Mouse (Mus musculus): ENCODE data around the gene Bet1. TPM values are rescaled to one million over a fixed set of nuclear protein-coding genes. Genes with fewer than 3 reads are reported as not detected.

Gene Bet1
- 75.0 and 76.7 TPM in 2 replicates for polyA plus RNA-seq (2015; fragmentation: Nextera tagmentation; extraction: Ambion mirVana)

GRCm38 (mm10) chr6:4086663-4087454 is at the start of gene Bet1:
Bet1 (minus strand) TSS chr6:4086972.
- peak; percentile 100 for ATAC-seq (ENCODE audit: insufficient number of reproducible peaks, low FRiP score, low TSS enrichment, low read depth)
- Histone ChIP-seq H3K27ac (replicated peaks) (peak within 1 kb of the TSS; percentile 65), H3K4me2 (replicated peaks) (peak within 1 kb of the TSS; percentile 52), H3K36me3 (0 out of 2 replicates have a peak, but pooled peaks cover 6% of the 10 kb centered on the region), H3K27me3 (no peaks in the 10 kb centered on the region), H3K4me1 (0 out of 2 replicates have a peak, but pooled peaks cover 3% of the 10 kb centered on the region), H3K9me3 (replicated peaks) (no peaks in the 10 kb centered on the region), H3K9ac (peak within 1 kb of the TSS; percentile 62), H3K4me3 (replicated peaks) (peak within 1 kb of the TSS; percentile 70)
- WGBS, result under 1% methylated on average over 24 of the region's 24 CpGs

GRCm38 (mm10) chr6:4132239-4132638 is 45.5 kb upstream of the Bet1 start:
- Histone ChIP-seq H3K9me3 (replicated peaks) (no peaks in the 10 kb centered on the region), H3K36me3 (no peaks in the 10 kb centered on the region), H3K9ac (no peak overlapping the region), H3K27ac (replicated peaks) (no peak overlapping the region), H3K27me3 (no peaks in the 10 kb centered on the region), H3K4me1 (no peaks in the 10 kb centered on the region), H3K4me2 (replicated peaks) (no peak overlapping the region), H3K4me3 (replicated peaks) (no peak overlapping the region)
- no peak for ATAC-seq (ENCODE audit: insufficient number of reproducible peaks, low FRiP score, low TSS enrichment, low read depth)
- 75% methylated on average over 7 of the region's 7 CpGs for WGBS

- Histone ChIP-seq H3K27me3 (no peaks in the 10 kb centered on the region), H3K27ac (replicated peaks) (no peak overlapping the region), H3K9ac (no peak overlapping the region), H3K4me2 (replicated peaks) (no peak overlapping the region), H3K4me1 (no peaks in the 10 kb centered on the region), H3K9me3 (replicated peaks) (no peaks in the 10 kb centered on the region), H3K36me3 (no peaks in the 10 kb centered on the region), H3K4me3 (replicated peaks) (no peak overlapping the region)
- WGBS, result 37% methylated on average over 2 of the region's 2 CpGs
- no peak for ATAC-seq (ENCODE audit: insufficient number of reproducible peaks, low FRiP score, low TSS enrichment, low read depth)
Observed at GRCm38 (mm10) chr6:4131149-4131548, 44.4 kb upstream of the Bet1 start.

- Histone ChIP-seq H3K36me3 (no peaks in the 10 kb centered on the region), H3K9ac (no peak overlapping the region), H3K4me2 (replicated peaks) (no peak overlapping the region), H3K4me1 (no peaks in the 10 kb centered on the region), H3K4me3 (replicated peaks) (no peak overlapping the region), H3K9me3 (replicated peaks) (no peaks in the 10 kb centered on the region), H3K27me3 (no peaks in the 10 kb centered on the region), H3K27ac (replicated peaks) (no peak overlapping the region)
- WGBS, result 56% methylated on average over 1 of the region's 1 CpGs
- ATAC-seq (ENCODE audit: insufficient number of reproducible peaks, low FRiP score, low TSS enrichment, low read depth), result no peak
Observed at GRCm38 (mm10) chr6:4118611-4119010, 31.8 kb upstream of the Bet1 start.

GRCm38 (mm10) chr6:4090423-4090822 is 3.7 kb upstream of the Bet1 start:
- ATAC-seq (ENCODE audit: insufficient number of reproducible peaks, low FRiP score, low TSS enrichment, low read depth), result no peak
- Histone ChIP-seq H3K9me3 (replicated peaks) (no peaks in the 10 kb centered on the region), H3K36me3 (no peaks in the 10 kb centered on the region), H3K27ac (replicated peaks) (no peak overlapping the region), H3K4me2 (replicated peaks) (no peak overlapping the region), H3K27me3 (no peaks in the 10 kb centered on the region), H3K9ac (no peak overlapping the region), H3K4me1 (0 out of 2 replicates have a peak, but pooled peaks cover under 1% of the 10 kb centered on the region), H3K4me3 (replicated peaks) (no peak overlapping the region)
- WGBS, result 85% methylated on average over 2 of the region's 2 CpGs

- ATAC-seq (ENCODE audit: insufficient number of reproducible peaks, low FRiP score, low TSS enrichment, low read depth), result no peak
- H3K9ac ChIP-seq, result no peak overlapping the region
- H3K27me3 ChIP-seq, result no peaks in the 10 kb centered on the region
- H3K27ac ChIP-seq (replicated peaks), result no peak overlapping the region
- H3K36me3 ChIP-seq, result 0 out of 2 replicates have a peak, but pooled peaks cover under 1% of the 10 kb centered on the region
- no peak overlapping the region for H3K4me2 ChIP-seq (replicated peaks)
- no peaks in the 10 kb centered on the region for H3K4me1 ChIP-seq
- H3K4me3 ChIP-seq (replicated peaks), result no peak overlapping the region
- no peaks in the 10 kb centered on the region for H3K9me3 ChIP-seq (replicated peaks)
- WGBS, result 81% methylated on average over 6 of the region's 6 CpGs
Observed at GRCm38 (mm10) chr6:4072281-4072680, 14.5 kb downstream of the Bet1 start.

GRCm38 (mm10) chr6:4069714-4070113 is 17.1 kb downstream of the Bet1 start:
- Histone ChIP-seq H3K4me2 (replicated peaks) (no peak overlapping the region), H3K36me3 (no peaks in the 10 kb centered on the region), H3K9ac (no peak overlapping the region), H3K27me3 (no peaks in the 10 kb centered on the region), H3K4me3 (replicated peaks) (no peak overlapping the region), H3K27ac (replicated peaks) (no peak overlapping the region), H3K4me1 (no peaks in the 10 kb centered on the region), H3K9me3 (replicated peaks) (no peaks in the 10 kb centered on the region)
- ATAC-seq (ENCODE audit: insufficient number of reproducible peaks, low FRiP score, low TSS enrichment, low read depth), result no peak

- H3K4me3 ChIP-seq (replicated peaks), result no peak overlapping the region
- H3K4me1 ChIP-seq, result no peaks in the 10 kb centered on the region
- 69% methylated on average over 4 of the region's 4 CpGs for WGBS
- ATAC-seq (ENCODE audit: insufficient number of reproducible peaks, low FRiP score, low TSS enrichment, low read depth), result no peak
- no peaks in the 10 kb centered on the region for H3K36me3 ChIP-seq
- H3K9me3 ChIP-seq (replicated peaks), result no peaks in the 10 kb centered on the region
- H3K4me2 ChIP-seq (replicated peaks), result no peak overlapping the region
- no peak overlapping the region for H3K9ac ChIP-seq
- no peaks in the 10 kb centered on the region for H3K27me3 ChIP-seq
- H3K27ac ChIP-seq (replicated peaks), result no peak overlapping the region
Observed at GRCm38 (mm10) chr6:4054387-4054786, 32.4 kb downstream of the Bet1 start.

- no peaks in the 10 kb centered on the region for H3K36me3 ChIP-seq
- no peaks in the 10 kb centered on the region for H3K9me3 ChIP-seq (replicated peaks)
- no peak overlapping the region for H3K27ac ChIP-seq (replicated peaks)
- no peak overlapping the region for H3K4me3 ChIP-seq (replicated peaks)
- no peak overlapping the region for H3K4me2 ChIP-seq (replicated peaks)
- H3K27me3 ChIP-seq, result no peaks in the 10 kb centered on the region
- 26% methylated on average over 1 of the region's 1 CpGs for WGBS
- H3K4me1 ChIP-seq, result no peaks in the 10 kb centered on the region
- ATAC-seq (ENCODE audit: insufficient number of reproducible peaks, low FRiP score, low TSS enrichment, low read depth), result no peak
- H3K9ac ChIP-seq, result no peak overlapping the region
Observed at GRCm38 (mm10) chr6:4052843-4053242, 33.9 kb downstream of the Bet1 start.

- no peak overlapping the region for H3K9ac ChIP-seq
- H3K27me3 ChIP-seq, result no peaks in the 10 kb centered on the region
- H3K36me3 ChIP-seq, result no peaks in the 10 kb centered on the region
- no peak overlapping the region for H3K27ac ChIP-seq (replicated peaks)
- H3K9me3 ChIP-seq (replicated peaks), result no peaks in the 10 kb centered on the region
- WGBS, result 100% methylated on average over 1 of the region's 1 CpGs
- no peak for ATAC-seq (ENCODE audit: insufficient number of reproducible peaks, low FRiP score, low TSS enrichment, low read depth)
- no peak overlapping the region for H3K4me3 ChIP-seq (replicated peaks)
- H3K4me1 ChIP-seq, result no peaks in the 10 kb centered on the region
- no peak overlapping the region for H3K4me2 ChIP-seq (replicated peaks)
Observed at GRCm38 (mm10) chr6:4047200-4047599, 39.6 kb downstream of the Bet1 start.

- 73% methylated on average over 1 of the region's 1 CpGs for WGBS
- no peak overlapping the region for H3K4me2 ChIP-seq (replicated peaks)
- no peaks in the 10 kb centered on the region for H3K27me3 ChIP-seq
- H3K9me3 ChIP-seq (replicated peaks), result no peaks in the 10 kb centered on the region
- no peaks in the 10 kb centered on the region for H3K4me1 ChIP-seq
- no peak overlapping the region for H3K4me3 ChIP-seq (replicated peaks)
- no peaks in the 10 kb centered on the region for H3K36me3 ChIP-seq
- no peak overlapping the region for H3K27ac ChIP-seq (replicated peaks)
- H3K9ac ChIP-seq, result no peak overlapping the region
- no peak for ATAC-seq (ENCODE audit: insufficient number of reproducible peaks, low FRiP score, low TSS enrichment, low read depth)
Observed at GRCm38 (mm10) chr6:4041821-4042220, 45.0 kb downstream of the Bet1 start.

- Histone ChIP-seq H3K9me3 (replicated peaks) (no peaks in the 10 kb centered on the region), H3K9ac (no peak overlapping the region), H3K27ac (replicated peaks) (no peak overlapping the region), H3K4me3 (replicated peaks) (no peak overlapping the region), H3K27me3 (no peaks in the 10 kb centered on the region), H3K36me3 (no peaks in the 10 kb centered on the region), H3K4me2 (replicated peaks) (no peak overlapping the region), H3K4me1 (no peaks in the 10 kb centered on the region)
- 80% methylated on average over 3 of the region's 3 CpGs for WGBS
- no peak for ATAC-seq (ENCODE audit: insufficient number of reproducible peaks, low FRiP score, low TSS enrichment, low read depth)
Observed at GRCm38 (mm10) chr6:4030956-4031355, 55.8 kb downstream of the Bet1 start.
